ENCODE assay signal across 15 mouse cellular contexts in the genomic region with DNA sequence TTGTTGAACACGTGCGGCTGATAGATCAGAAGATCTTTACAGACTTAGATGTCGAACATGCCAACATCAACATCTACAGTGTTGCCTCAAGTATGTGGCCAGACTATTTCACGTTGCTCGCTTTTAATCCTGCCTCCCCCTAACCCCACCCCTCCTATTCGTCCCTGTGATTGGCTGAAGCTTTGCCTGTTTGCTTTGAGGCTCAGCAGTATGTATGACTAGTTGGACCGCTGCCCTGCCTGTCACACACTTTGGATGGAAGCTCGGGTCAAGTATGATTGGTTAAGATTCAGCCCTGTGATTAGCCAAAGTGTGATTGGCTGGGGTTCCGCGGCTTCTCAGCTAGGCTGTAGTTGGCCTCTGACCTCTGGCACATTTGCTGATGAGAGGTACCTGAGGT. TPM values are rescaled to one million over a fixed set of nuclear protein-coding genes. Genes with fewer than 3 reads are reported as not detected.
DNase-seq lines count a peak whose midpoint lies in the region; ATAC-seq and TF ChIP-seq lines count a peak whose summit lies in the region.
"Had no signal": no experiment of that assay in that cellular context is flagged by ENCODE, and none has a peak within 500 bp of the region (broad histone marks: within the 10 kb centered on the region; RNA-seq: fewer than 3 reads in every experiment).

No protein-coding gene starts in this region.

- no peak overlapping the region for H3K27ac ChIP-seq in lung, embryonic 16.5 days (ENCODE audit: low read length)
- H3K27ac ChIP-seq in left cerebral cortex, adult 2 months, result no peak overlapping the region
- H3K27ac ChIP-seq: hindbrain, embryonic 15.5 days; midbrain, embryonic 12.5 days; neural tube, embryonic 15.5 days had no signal

- H3K27me3 ChIP-seq in lung, embryonic 16.5 days (ENCODE audit: control insufficient read depth, insufficient read depth, low read depth, low read length), result 0 out of 2 replicates have a peak, but pooled peaks cover 2% of the 10 kb centered on the region
- H3K27me3 ChIP-seq: hindbrain, embryonic 15.5 days; midbrain, embryonic 12.5 days; neural tube, embryonic 15.5 days had no signal

- no peak overlapping the region for H3K4me3 ChIP-seq in lung, embryonic 16.5 days (ENCODE audit: low read length)
- H3K4me3 ChIP-seq in lung, adult 2 months (replicated peaks; ENCODE audit: extremely low read depth, low read depth, low read length), result no peak overlapping the region
- no peak overlapping the region for H3K4me3 ChIP-seq in left cerebral cortex, adult 2 months
- H3K4me3 ChIP-seq: hindbrain, embryonic 15.5 days; midbrain, embryonic 12.5 days; neural tube, embryonic 15.5 days had no signal

- H3K9me3 ChIP-seq in lung, embryonic 16.5 days (ENCODE audit: control insufficient read depth, low read length), result no peaks in the 10 kb centered on the region
- H3K9me3 ChIP-seq: hindbrain, embryonic 15.5 days; midbrain, embryonic 12.5 days; neural tube, embryonic 15.5 days had no signal

- 0 out of 2 replicates have a peak, but pooled peaks cover 2% of the 10 kb centered on the region for H3K4me1 ChIP-seq in lung, embryonic 16.5 days (replicated peaks; ENCODE audit: control insufficient read depth, insufficient read depth, low read length)
- H3K4me1 ChIP-seq in lung, adult 2 months (ENCODE audit: control insufficient read depth, insufficient read depth, low read length), result no peaks in the 10 kb centered on the region
- H3K4me1 ChIP-seq: hindbrain, embryonic 15.5 days; neural tube, embryonic 15.5 days had no signal

- no peak for DNase-seq in lung, adult 2 months
- peak; percentile 63 for DNase-seq in gonadal fat pad, adult 2 months (ENCODE audit: low read depth)
- peak; percentile 55 to 68 for DNase-seq in kidney, postnatal 4 days
- DNase-seq in thymus, postnatal 0 days (ENCODE audit: low spot score), result no peak
- no peak for DNase-seq in left cerebral cortex, adult 2 months (ENCODE audit: extremely low spot score in 1 of 2, low spot score in 2 of 2)
- DNase-seq in gastrocnemius, postnatal 25 days, result no peak
- DNase-seq: spleen, adult 18-20 months; thymus, postnatal 36 days had no signal

- TF ChIP-seq CTCF in lung, adult 2 months (IDR thresholded peaks at IDR 0.05; ENCODE audit: insufficient read depth, low read length), result no peak
- TF ChIP-seq CTCF in left cerebral cortex, adult 2 months (IDR thresholded peaks at IDR 0.05), result no peak

- no peak overlapping the region for H3K4me2 ChIP-seq in lung, embryonic 16.5 days (ENCODE audit: low read depth, low read length)
- H3K4me2 ChIP-seq: hindbrain, embryonic 15.5 days; midbrain, embryonic 12.5 days; neural tube, embryonic 15.5 days had no signal

- intact Hi-C loops in left cerebral cortex, adult 2 months (cut with DNase I), result no loop called here

- 19% methylated on average over 10 of the region's 10 CpGs for WGBS in lung, embryonic 16.5 days
- WGBS in lung, adult 2 months, result 26% methylated on average over 10 of the region's 10 CpGs

- no peak for TF ChIP-seq POLR2A in lung, adult 2 months (IDR thresholded peaks at IDR 0.05; ENCODE audit: borderline replicate concordance, extremely low read depth, low read depth, low read length)

- ATAC-seq in lung, embryonic 16.5 days (ENCODE audit: low read depth), result peak; percentile 64
- ATAC-seq in megakaryocyte-erythroid progenitor cell, adult 5-6 weeks (replicated peaks; ENCODE audit: low FRiP score, low TSS enrichment, poor library complexity, severe bottlenecking), result peak; percentile 57

- H3K9ac ChIP-seq in lung, embryonic 16.5 days (ENCODE audit: low read length), result no peak overlapping the region
- H3K9ac ChIP-seq: hindbrain, embryonic 15.5 days; midbrain, embryonic 12.5 days; neural tube, embryonic 15.5 days had no signal

- H3K36me3 ChIP-seq in lung, embryonic 16.5 days (ENCODE audit: control insufficient read depth, insufficient read depth, low read length), result no peaks in the 10 kb centered on the region
- H3K36me3 ChIP-seq: hindbrain, embryonic 15.5 days; midbrain, embryonic 12.5 days; neural tube, embryonic 15.5 days had no signal

RNA-seq across cellular contexts. Expression of a gene that starts 21.3 kb away (rescaled TPM):
- polyA plus RNA-seq in lung, embryonic 16.5 days (2015; fragmentation: Nextera tagmentation; extraction: Ambion mirVana), result 80.2 and 92.8 TPM in 2 replicates
- polyA plus RNA-seq in lung, adult 2 months (2012; rRNA removed), result 69.0 and 74.2 TPM in 2 replicates
- polyA plus RNA-seq in gonadal fat pad, adult 2 months (2012; rRNA removed), result 63.4 and 68.3 TPM in 2 replicates
- total RNA-seq in megakaryocyte-erythroid progenitor cell, adult 5-6 weeks (2014; fragmentation: Nextera tagmentation), result 81.7 and 94.5 TPM in 2 replicates
- total RNA-seq in megakaryocyte-erythroid progenitor cell, adult 5-6 weeks (2017), result 50.6 and 58.1 TPM in 2 replicates
- 76.2 and 81.4 TPM in 2 replicates for polyA plus RNA-seq in thymus, postnatal 0 days (2015; fragmentation: Nextera tagmentation; extraction: Ambion mirVana)
- total RNA-seq in left cerebral cortex, adult 2 months (2021), result 100 to 1,000 TPM in 1 of 2 experiments, 10 to 100 TPM in 1; 92.7 to 101 TPM
- total RNA-seq in gastrocnemius, postnatal 25 days (2021), result 10 to 100 TPM; 32.8 to 34.2 TPM

RNA-seq across cellular contexts. Expression of a gene that starts 23.9 kb away (rescaled TPM):
- polyA plus RNA-seq in lung, embryonic 16.5 days (2015; fragmentation: Nextera tagmentation; extraction: Ambion mirVana), result 0.43 and 0.91 TPM in 2 replicates
- polyA plus RNA-seq in lung, adult 2 months (2012; rRNA removed), result 0.16 and 0.43 TPM in 2 replicates
- 1.2 and 1.8 TPM in 2 replicates for polyA plus RNA-seq in gonadal fat pad, adult 2 months (2012; rRNA removed)
- not detected in 2 replicates for total RNA-seq in megakaryocyte-erythroid progenitor cell, adult 5-6 weeks (2014; fragmentation: Nextera tagmentation)
- total RNA-seq in megakaryocyte-erythroid progenitor cell, adult 5-6 weeks (2017), result 0.38 TPM in 1 of 2 replicates, not detected in the other
- polyA plus RNA-seq in thymus, postnatal 0 days (2015; fragmentation: Nextera tagmentation; extraction: Ambion mirVana), result 0.09 and 0.57 TPM in 2 replicates
- under 1 TPM; 0.38 to 0.65 TPM for total RNA-seq in left cerebral cortex, adult 2 months (2021)
- total RNA-seq in gastrocnemius, postnatal 25 days (2021), result not detected
- total RNA-seq: common myeloid progenitor, adult 5-6 weeks; gastrocnemius, postnatal 4 days had no signal

RNA-seq across cellular contexts. Expression of a gene that starts 25.1 kb away (rescaled TPM):
- 41.1 and 41.7 TPM in 2 replicates for polyA plus RNA-seq in lung, embryonic 16.5 days (2015; fragmentation: Nextera tagmentation; extraction: Ambion mirVana)
- polyA plus RNA-seq in lung, adult 2 months (2012; rRNA removed), result 48.9 and 53.9 TPM in 2 replicates
- polyA plus RNA-seq in gonadal fat pad, adult 2 months (2012; rRNA removed), result 70.3 and 78.0 TPM in 2 replicates
- total RNA-seq in megakaryocyte-erythroid progenitor cell, adult 5-6 weeks (2014; fragmentation: Nextera tagmentation), result 59.8 and 63.2 TPM in 2 replicates
- 76.5 and 108 TPM in 2 replicates for total RNA-seq in megakaryocyte-erythroid progenitor cell, adult 5-6 weeks (2017)
- polyA plus RNA-seq in thymus, postnatal 0 days (2015; fragmentation: Nextera tagmentation; extraction: Ambion mirVana), result 40.1 and 41.0 TPM in 2 replicates
- total RNA-seq in left cerebral cortex, adult 2 months (2021), result 10 to 100 TPM; 62.7 to 62.8 TPM
- total RNA-seq in gastrocnemius, postnatal 25 days (2021), result 10 to 100 TPM; 53.4 to 64.4 TPM

RNA-seq across cellular contexts. Expression of a gene that starts 38.6 kb away (rescaled TPM):
- 1,731 and 1,766 TPM in 2 replicates for polyA plus RNA-seq in lung, embryonic 16.5 days (2015; fragmentation: Nextera tagmentation; extraction: Ambion mirVana)
- polyA plus RNA-seq in lung, adult 2 months (2012; rRNA removed), result 1,247 and 2,140 TPM in 2 replicates
- 2,140 and 2,535 TPM in 2 replicates for polyA plus RNA-seq in gonadal fat pad, adult 2 months (2012; rRNA removed)
- 2,912 and 4,512 TPM in 2 replicates for total RNA-seq in megakaryocyte-erythroid progenitor cell, adult 5-6 weeks (2014; fragmentation: Nextera tagmentation)
- 2,001 and 2,083 TPM in 2 replicates for total RNA-seq in megakaryocyte-erythroid progenitor cell, adult 5-6 weeks (2017)
- 2,991 and 3,020 TPM in 2 replicates for polyA plus RNA-seq in thymus, postnatal 0 days (2015; fragmentation: Nextera tagmentation; extraction: Ambion mirVana)
- 100 to 1,000 TPM; 351 to 353 TPM for total RNA-seq in left cerebral cortex, adult 2 months (2021)
- 100 to 1,000 TPM; 502 to 523 TPM for total RNA-seq in gastrocnemius, postnatal 25 days (2021)

RNA-seq across cellular contexts. Expression of a gene that starts 42.2 kb away (rescaled TPM):
- polyA plus RNA-seq in lung, embryonic 16.5 days (2015; fragmentation: Nextera tagmentation; extraction: Ambion mirVana), result 227 and 241 TPM in 2 replicates
- 81.7 and 104 TPM in 2 replicates for polyA plus RNA-seq in lung, adult 2 months (2012; rRNA removed)
- polyA plus RNA-seq in gonadal fat pad, adult 2 months (2012; rRNA removed), result 338 and 383 TPM in 2 replicates
- 126 and 171 TPM in 2 replicates for total RNA-seq in megakaryocyte-erythroid progenitor cell, adult 5-6 weeks (2014; fragmentation: Nextera tagmentation)
- total RNA-seq in megakaryocyte-erythroid progenitor cell, adult 5-6 weeks (2017), result 82.9 and 126 TPM in 2 replicates
- polyA plus RNA-seq in thymus, postnatal 0 days (2015; fragmentation: Nextera tagmentation; extraction: Ambion mirVana), result 306 and 315 TPM in 2 replicates
- total RNA-seq in left cerebral cortex, adult 2 months (2021), result 100 to 1,000 TPM; 123 to 148 TPM
- 100 to 1,000 TPM; 147 to 152 TPM for total RNA-seq in gastrocnemius, postnatal 25 days (2021)

Comparison
In these comparisons a context has a peak if more than half of its experiments do, and no peak if none do; other contexts are left out.
1. DNase-seq: peak in gonadal fat pad, adult 2 months (single experiment) and kidney, postnatal 4 days (2 of 2); none in lung, adult 2 months (single experiment), thymus, postnatal 0 days (single experiment), left cerebral cortex, adult 2 months (0 of 2) and gastrocnemius, postnatal 25 days (single experiment).